Mouse (Mus musculus) bone marrow, adult 2 months (tissue): ENCODE measurements around the gene Cyp2w1.

Experiments used
- CTCF ChIP-seq: fragments of 200-500 bp; IDR thresholded peaks from 2 replicates; pipeline ENCODE4 v1.5.1; 2011; ENCODE audit warnings: low read length, control low read depth; ENCODE audit not compliant: control insufficient read depth, insufficient read depth
- POLR2A ChIP-seq: fragments of 200-500 bp; IDR thresholded peaks from 2 replicates; pipeline ENCODE4 v1.6.1; 2011; ENCODE audit warnings: low read depth, mild to moderate bottlenecking, control low read depth, low read length, borderline replicate concordance; ENCODE audit not compliant: control insufficient read depth

- TF ChIP-seq CTCF (no peak), POLR2A (no peak)
These were observed 2.7 kb upstream of the Cyp2w1 start for GRCm38 (mm10) chr5:139349713-139350112.
